Mouse (Mus musculus) heart, postnatal 14 days (tissue): ENCODE results near the gene Amdhd2. TPM values are rescaled to one million over a fixed set of nuclear protein-coding genes. Genes with fewer than 3 reads are reported as not detected.
"Not testable (repeated sequence)": the region's sequence is repeated elsewhere in the genome, so short reads cannot be mapped to it uniquely, and the experiment has no call there.

Source experiments
- DNase-seq, 2 experiments: peaks; one replicate each; pipeline ENCODE4 v3.0.0; 2021 to 2022
- intact Hi-C: fragments of 180-260 bp; cut with DNase I; formaldehyde crosslinking; loops from one replicate; pipeline ENCODE4 v1.15.1; 2025
- total RNA-seq, 2 experiments: library from RNA; stranded (reverse); gene quantifications; 2 replicates each; pipeline ENCODE4 v1.2.3; 2021

Gene Amdhd2
- total RNA-seq, 2 experiments from 2014 or later = 12.2 to 12.7 TPM

DNA sequence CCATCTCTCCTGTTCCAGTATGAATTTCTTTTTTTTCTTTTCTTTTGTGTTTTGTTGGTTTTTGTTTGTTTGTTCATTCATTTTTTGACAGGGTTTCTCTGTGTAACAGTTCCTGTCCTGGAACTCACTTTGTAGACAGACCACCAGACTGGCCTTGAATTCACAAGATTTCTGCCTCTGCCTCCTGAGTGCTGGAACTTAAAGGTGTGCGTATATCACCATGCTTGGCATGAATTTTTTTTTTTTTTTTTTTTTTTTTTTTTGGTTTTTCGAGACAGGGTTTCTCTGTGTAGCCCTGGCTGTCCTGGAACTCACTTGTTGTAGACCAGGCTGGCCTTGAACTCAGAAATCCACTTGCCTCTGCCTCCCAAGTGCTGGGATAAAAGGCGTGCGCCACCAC lies 34.3 kb downstream of the Amdhd2 start:
- DNase-seq, intact Hi-C loops: not testable (repeated sequence)

DNA sequence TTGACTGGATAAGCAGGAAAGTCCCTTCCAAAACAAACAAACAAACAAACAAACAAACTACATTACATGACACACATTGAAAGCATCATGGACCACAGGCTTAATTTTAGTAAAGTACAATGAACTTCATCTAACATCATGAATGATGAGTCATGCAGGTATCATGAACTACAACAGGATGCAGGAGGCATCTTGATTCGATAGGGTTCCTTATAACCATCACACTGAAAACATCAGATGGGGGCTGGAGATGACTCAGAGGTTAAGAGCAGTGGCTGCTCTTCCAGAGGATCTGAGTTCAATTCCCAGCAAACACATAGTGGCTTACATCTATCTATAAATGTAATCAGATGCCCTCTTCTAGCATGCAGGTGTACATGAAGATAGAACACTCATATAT lies 36.0 kb downstream of the Amdhd2 start:
- intact Hi-C loops = no loop called here
- no peak for DNase-seq

DNA sequence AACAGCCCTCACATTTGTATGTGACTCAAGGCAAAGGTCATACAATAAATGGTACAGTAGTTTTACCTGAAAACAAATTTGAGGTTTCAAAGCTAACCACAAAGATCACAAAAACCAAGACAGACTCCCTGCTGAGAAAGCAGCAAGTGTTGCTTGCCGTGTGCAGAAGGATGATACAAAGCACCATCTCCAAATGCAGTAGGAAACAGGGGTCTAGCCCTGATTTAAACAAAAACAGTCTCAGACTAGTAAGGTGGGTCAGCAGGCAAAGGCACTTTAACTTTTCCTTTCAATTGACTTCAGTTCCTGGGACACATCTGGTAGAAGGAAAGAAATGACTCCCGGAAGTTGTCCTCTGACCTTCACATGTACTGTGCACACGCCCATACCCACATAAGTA lies 36.8 kb downstream of the Amdhd2 start:
- intact Hi-C loops = no loop called here
- no peak for DNase-seq

DNA sequence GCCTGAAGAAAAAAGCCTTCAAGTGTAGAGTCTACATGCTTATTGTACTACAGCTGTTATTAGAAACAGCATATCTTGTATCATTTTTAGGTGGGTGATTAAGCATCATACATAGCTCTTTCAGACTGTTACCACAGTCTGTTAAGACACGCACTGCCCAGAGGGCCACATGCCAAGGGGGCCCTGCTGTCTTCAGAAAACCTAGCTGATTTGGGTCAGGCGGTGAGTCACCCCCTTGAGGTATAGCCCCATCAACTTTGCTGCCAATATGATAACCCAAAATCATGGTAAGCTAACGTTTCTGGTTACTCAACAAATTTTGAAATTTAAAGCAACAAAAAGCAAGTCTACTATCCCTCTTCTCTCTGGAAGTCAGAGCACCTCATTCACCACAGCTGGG lies 44.1 kb downstream of the Amdhd2 start:
- intact Hi-C loops = no loop called here
- DNase-seq = no peak

DNA sequence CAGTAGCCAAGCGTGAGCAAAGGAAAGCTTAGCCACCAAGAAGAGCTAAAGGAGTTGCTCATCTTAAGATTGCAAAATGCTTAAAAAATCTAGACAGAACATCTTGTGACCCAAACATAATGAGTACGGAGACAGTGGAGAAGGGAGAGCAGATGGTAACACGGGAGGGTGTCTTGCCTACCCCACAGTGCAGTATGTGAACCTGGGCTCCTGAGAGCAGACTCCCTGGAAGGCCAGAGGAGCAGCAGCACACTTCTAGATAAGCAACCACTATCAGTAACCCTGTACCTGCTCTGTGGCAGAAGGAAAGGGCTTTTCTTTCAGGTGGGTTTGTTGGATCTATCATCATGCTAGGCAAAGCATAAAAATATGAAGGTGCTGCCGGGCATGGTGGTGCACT lies 50.5 kb downstream of the Amdhd2 start:
- intact Hi-C loops = no loop called here
- DNase-seq = no peak

DNA sequence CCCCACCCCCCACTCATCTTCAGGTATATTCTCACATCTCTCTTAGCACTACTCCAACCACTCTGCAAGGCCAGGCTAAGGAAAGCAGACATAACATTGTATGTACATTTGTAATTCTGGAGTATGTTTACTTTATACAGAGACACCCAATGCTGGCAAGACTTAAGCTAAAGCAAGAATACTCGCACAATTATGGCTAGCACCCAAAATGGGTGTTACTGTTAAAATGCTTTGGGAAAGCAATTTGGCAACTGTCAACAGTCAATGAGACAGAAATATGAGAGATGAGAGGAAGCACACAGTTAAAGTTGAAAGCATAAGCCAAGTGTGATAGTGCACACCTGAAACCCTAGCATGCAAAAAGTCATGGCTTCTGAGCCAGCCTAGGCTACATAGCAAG lies 52.3 kb downstream of the Amdhd2 start:
- intact Hi-C loops = no loop called here
- no peak for DNase-seq

DNA sequence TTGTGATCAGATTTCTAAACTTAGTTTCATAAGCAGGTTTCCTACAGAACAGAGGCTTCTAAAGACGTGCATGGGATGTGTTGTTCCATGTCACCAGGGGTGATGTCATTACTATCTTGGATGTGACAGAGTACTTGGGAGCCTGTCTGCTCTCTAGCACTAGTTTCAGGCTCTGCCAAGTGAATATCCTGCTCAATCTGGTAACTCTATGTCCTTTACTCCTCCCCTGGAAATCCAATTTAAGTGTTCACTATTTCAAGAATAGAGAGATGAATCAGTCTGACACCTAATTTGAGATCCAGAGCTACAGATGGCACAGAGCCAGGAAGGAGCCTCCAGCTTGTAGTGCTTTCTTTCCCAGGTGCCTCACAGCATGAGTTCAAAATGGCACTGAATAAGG lies 54.7 kb downstream of the Amdhd2 start:
- DNase-seq = no peak
- intact Hi-C loops = no loop called here

Other genes starting within 250 kb of the Amdhd2 start
- not detected for gene Dcpp3, start 246.3 kb downstream of the Amdhd2 start, total RNA-seq
- gene Sbp, start 222.1 kb downstream of the Amdhd2 start, total RNA-seq = not detected
- gene Sbpl, start 208.5 kb downstream of the Amdhd2 start, total RNA-seq = not detected
- gene Prss30, start 183.2 kb downstream of the Amdhd2 start, total RNA-seq = not detected
- not detected for gene Prss22, start 165.7 kb downstream of the Amdhd2 start, total RNA-seq
- gene Prss27, start 125.6 kb downstream of the Amdhd2 start, total RNA-seq = not detected
- 10 to 100 TPM; 14.4 to 14.6 TPM for gene Kctd5, start 90.3 kb downstream of the Amdhd2 start, total RNA-seq
- gene Pdpk1, start 12.8 kb downstream of the Amdhd2 start, total RNA-seq = 10 to 100 TPM; 46.2 to 47.8 TPM
- 100 to 1,000 TPM; 241 to 249 TPM for gene Atp6v0c, start 5.9 kb upstream of the Amdhd2 start, total RNA-seq
- 1 to 10 TPM; 8.7 to 9.3 TPM for gene Tbc1d24, start 41.8 kb upstream of the Amdhd2 start, total RNA-seq
- gene Ntn3, start 45.8 kb upstream of the Amdhd2 start, total RNA-seq = 1 to 10 TPM in 1 of 2 experiments, under 1 TPM in 1; 0.90 to 1.0 TPM
- gene Tedc2, start 57.1 kb upstream of the Amdhd2 start, total RNA-seq = 1 to 10 TPM; 3.0 to 3.2 TPM
- 1 to 10 TPM; 2.7 to 4.8 TPM for gene Ccnf, start 87.7 kb upstream of the Amdhd2 start, total RNA-seq
- gene Abca17, start 187.3 kb upstream of the Amdhd2 start, total RNA-seq = not detected
- gene Abca3, start 188.2 kb upstream of the Amdhd2 start, total RNA-seq = 10 to 100 TPM; 13.6 to 15.5 TPM